Mouse (Mus musculus) myocyte (in vitro differentiated cells): ENCODE measurements at regions not wholly inside any gene's neighbourhood (a gene's known extent, or its start where the extent isn't known, plus 50 kb on each side); places are given as distances from the start of the nearest gene placed in this dataset.

Source experiments
- E2F4 ChIP-seq: IDR thresholded peaks from one replicate; pipeline ENCODE4 v1.6.1; 2011; ENCODE audit warnings: mild to moderate bottlenecking, control low read depth, moderate library complexity; ENCODE audit not compliant: insufficient read depth
- MAX ChIP-seq: IDR thresholded peaks from one replicate; pipeline ENCODE4 v1.6.1; 2011; ENCODE audit warnings: low read depth, mild to moderate bottlenecking, control low read depth
- POLR2A ChIP-seq: IDR thresholded peaks from one replicate; pipeline ENCODE4 v1.6.1; 2011; ENCODE audit warnings: low read depth, mild to moderate bottlenecking, control low read depth, moderate library complexity; ENCODE audit not compliant: insufficient read length
- SRF ChIP-seq: IDR thresholded peaks from one replicate; pipeline ENCODE4 v1.6.1; 2011; ENCODE audit warnings: low read depth; ENCODE audit not compliant: control insufficient read depth, insufficient read length
- USF1 ChIP-seq: IDR thresholded peaks from one replicate; pipeline ENCODE4 v1.6.1; 2011; ENCODE audit warnings: low read depth, mild to moderate bottlenecking, control low read depth, moderate library complexity

DNA sequence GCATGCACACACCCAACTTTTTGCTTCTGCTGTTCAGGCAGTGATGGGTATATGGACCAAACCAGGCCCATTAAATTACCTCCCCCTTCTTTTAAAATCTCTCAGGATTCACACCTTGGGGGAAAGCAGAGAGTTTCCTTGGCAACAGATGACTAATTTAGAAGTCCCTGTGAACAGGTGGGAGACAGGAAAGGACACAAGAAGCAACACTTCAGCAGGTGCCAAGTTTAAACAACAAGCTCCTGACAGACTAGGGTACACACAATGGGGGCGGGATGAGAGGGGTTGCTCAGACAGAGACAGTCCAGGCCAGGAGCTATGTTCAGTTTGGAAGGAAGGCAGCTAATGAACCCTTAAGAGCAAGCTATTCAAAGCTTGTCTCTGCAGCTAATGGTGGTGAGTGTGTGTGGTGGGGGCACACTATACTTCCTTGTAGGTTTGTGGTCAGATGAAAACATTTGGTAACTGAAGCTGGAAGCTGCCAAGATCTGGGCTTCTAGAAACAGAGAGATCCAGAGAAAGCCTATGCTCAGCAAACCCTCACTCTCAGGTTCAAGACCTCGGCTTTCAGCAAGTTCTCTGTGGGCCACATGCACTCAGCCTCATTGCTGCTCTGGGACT is 283.0 kb upstream of the Tle3 start:
- TF ChIP-seq USF1 (no peak), E2F4 (no peak), POLR2A (no peak), SRF (no peak), MAX (no peak)
